Mouse (Mus musculus): ENCODE measurements around the gene Ifi203. TPM values are rescaled to one million over a fixed set of nuclear protein-coding genes. Genes with fewer than 3 reads are reported as not detected.

Gene Ifi203
- polyA plus RNA-seq, 1 experiment from 2014 or later: 1.4 TPM

Other genes with a start within 250 kb of the Ifi203 start
- gene Ifi207, start 200.9 kb downstream of the Ifi203 start, polyA plus RNA-seq (2015; fragmentation: Nextera tagmentation; extraction: Ambion mirVana): 0.85 and 0.98 TPM in 2 replicates
- gene Ifi204, start 175.7 kb downstream of the Ifi203 start, polyA plus RNA-seq (2015; fragmentation: Nextera tagmentation; extraction: Ambion mirVana): 1.6 and 2.2 TPM in 2 replicates
- gene Ifi211, start 29.6 kb downstream of the Ifi203 start, polyA plus RNA-seq (2015; fragmentation: Nextera tagmentation; extraction: Ambion mirVana): 1.1 and 1.8 TPM in 2 replicates
- gene Mndal, start 181 bp downstream of the Ifi203 start, polyA plus RNA-seq (2015; fragmentation: Nextera tagmentation; extraction: Ambion mirVana): 3.3 and 3.4 TPM in 2 replicates
- 0.16 TPM in 1 of 2 replicates, not detected in the other for gene Ifi202b, start 40.1 kb upstream of the Ifi203 start, polyA plus RNA-seq (2015; fragmentation: Nextera tagmentation; extraction: Ambion mirVana)
- gene Ifi205, start 89.1 kb upstream of the Ifi203 start, polyA plus RNA-seq (2015; fragmentation: Nextera tagmentation; extraction: Ambion mirVana): 0.38 and 0.60 TPM in 2 replicates
- gene Olfr433, start 98.0 kb upstream of the Ifi203 start, polyA plus RNA-seq (2015; fragmentation: Nextera tagmentation; extraction: Ambion mirVana): not detected in 2 replicates
- gene Olfr432, start 106.5 kb upstream of the Ifi203 start, polyA plus RNA-seq (2015; fragmentation: Nextera tagmentation; extraction: Ambion mirVana): not detected in 2 replicates
- gene Olfr430, start 123.9 kb upstream of the Ifi203 start, polyA plus RNA-seq (2015; fragmentation: Nextera tagmentation; extraction: Ambion mirVana): not detected in 2 replicates
- gene Olfr429, start 141.7 kb upstream of the Ifi203 start, polyA plus RNA-seq (2015; fragmentation: Nextera tagmentation; extraction: Ambion mirVana): not detected in 2 replicates
- not detected in 2 replicates for gene Olfr427, start 154.2 kb upstream of the Ifi203 start, polyA plus RNA-seq (2015; fragmentation: Nextera tagmentation; extraction: Ambion mirVana)
- not detected in 2 replicates for gene Olfr231, start 178.5 kb upstream of the Ifi203 start, polyA plus RNA-seq (2015; fragmentation: Nextera tagmentation; extraction: Ambion mirVana)
- gene Olfr424, start 188.8 kb upstream of the Ifi203 start, polyA plus RNA-seq (2015; fragmentation: Nextera tagmentation; extraction: Ambion mirVana): not detected in 2 replicates
- not detected in 2 replicates for gene Olfr420, start 213.0 kb upstream of the Ifi203 start, polyA plus RNA-seq (2015; fragmentation: Nextera tagmentation; extraction: Ambion mirVana)
- gene Spta1, start 230.1 kb upstream of the Ifi203 start, polyA plus RNA-seq (2015; fragmentation: Nextera tagmentation; extraction: Ambion mirVana): 0.26 and 0.57 TPM in 2 replicates